Mouse (Mus musculus) adrenal gland, adult (tissue): ENCODE results near the gene Frmpd2.

Experiments
- DNase-seq, 2 experiments: peaks; one replicate each; pipeline ENCODE4 v3.0.0; 2022 to 2023; ENCODE audit warnings: low spot score in 1 of 2; ENCODE audit not compliant: inconsistent age in 2 of 2

Gene Frmpd2

GRCm38 (mm10) chr14:33506696-33507095 lies 35.2 kb downstream of the Frmpd2 start:
- no peak for DNase-seq

GRCm38 (mm10) chr14:33508660-33509059 lies 37.2 kb downstream of the Frmpd2 start:
- no peak for DNase-seq

GRCm38 (mm10) chr14:33513877-33514276 lies 42.4 kb downstream of the Frmpd2 start:
- no peak for DNase-seq

- DNase-seq, result no peak
Observed at GRCm38 (mm10) chr14:33514756-33515285, 43.3 kb downstream of the Frmpd2 start.

- DNase-seq, result no peak
Observed at GRCm38 (mm10) chr14:33521538-33521937, 50.0 kb downstream of the Frmpd2 start.

GRCm38 (mm10) chr14:33525272-33525983 lies 53.9 kb downstream of the Frmpd2 start:
- DNase-seq, result no peak

- no peak for DNase-seq
Observed at GRCm38 (mm10) chr14:33526621-33527020, 55.1 kb downstream of the Frmpd2 start.

- no peak for DNase-seq
Observed at GRCm38 (mm10) chr14:33527938-33528337, 56.4 kb downstream of the Frmpd2 start.

GRCm38 (mm10) chr14:33531331-33531912 lies 59.9 kb downstream of the Frmpd2 start:
- DNase-seq, result no peak

GRCm38 (mm10) chr14:33532792-33533191 lies 61.3 kb downstream of the Frmpd2 start:
- no peak for DNase-seq

- DNase-seq, result peak in 1 of 2 experiments; percentile 22
Observed at GRCm38 (mm10) chr14:33533516-33533915, 62.0 kb downstream of the Frmpd2 start.

- no peak for DNase-seq
Observed at GRCm38 (mm10) chr14:33535317-33535716, 63.8 kb downstream of the Frmpd2 start.

GRCm38 (mm10) chr14:33539559-33540167 lies 68.2 kb downstream of the Frmpd2 start:
- DNase-seq, result no peak

GRCm38 (mm10) chr14:33545565-33546143 lies 74.2 kb downstream of the Frmpd2 start:
- no peak for DNase-seq

GRCm38 (mm10) chr14:33548650-33549049 lies 77.2 kb downstream of the Frmpd2 start:
- DNase-seq, result no peak

GRCm38 (mm10) chr14:33549856-33550255 lies 78.4 kb downstream of the Frmpd2 start:
- peak in 1 of 2 experiments; percentile 6 for DNase-seq

- DNase-seq, result no peak
Observed at GRCm38 (mm10) chr14:33570737-33571136, 99.2 kb downstream of the Frmpd2 start.

- no peak for DNase-seq
Observed at GRCm38 (mm10) chr14:33573643-33574042, 102.1 kb downstream of the Frmpd2 start.

- DNase-seq, result no peak
Observed at GRCm38 (mm10) chr14:33579771-33580484, 108.4 kb downstream of the Frmpd2 start.

- DNase-seq, result no peak
Observed at GRCm38 (mm10) chr14:33588951-33589350, 117.5 kb downstream of the Frmpd2 start, which contains the start of gene Ptpn20. TSS of gene Ptpn20 (plus strand) at chr14:33589207.
